Mouse (Mus musculus) fibroblast of lung, adult 2 months (primary cell): Measurements from ENCODE around the gene Olfr173.

Experiments
- DNase-seq: peaks from one replicate; pipeline ENCODE4 v3.0.0-alpha.2; 2011; ENCODE audit warnings: low read depth

Olfr173 gene

DNA sequence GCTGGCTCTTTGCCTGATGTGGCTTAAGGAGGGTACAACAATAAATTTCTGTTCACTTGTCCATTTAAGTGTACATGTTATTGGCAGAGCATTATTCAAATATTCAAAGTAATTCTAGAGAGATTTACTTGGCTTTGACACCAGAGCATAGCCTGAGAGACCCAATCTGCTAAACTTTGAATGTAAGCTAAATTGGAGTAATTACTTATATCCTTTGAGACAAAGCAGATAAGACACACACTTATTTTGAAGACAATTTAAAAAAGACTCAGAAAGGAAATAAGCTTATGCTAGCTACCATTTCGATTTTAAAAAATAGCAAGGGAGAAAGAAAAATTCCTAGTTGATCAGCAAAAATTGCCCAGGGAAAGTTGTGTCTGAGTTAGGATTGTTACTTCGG, at the start of gene Olfr173:
Gene Olfr173, minus strand, starts transcription at position 101 of the 400 bp plus-strand sequence.
- no peak for DNase-seq

- DNase-seq: no peak
Observed at GRCm38 (mm10) chr16:58826732-58827319, 26.8 kb upstream of the Olfr173 start, which contains the start of gene Olfr175-ps1. Olfr175-ps1 (minus strand) TSS chr16:58826782.

DNA sequence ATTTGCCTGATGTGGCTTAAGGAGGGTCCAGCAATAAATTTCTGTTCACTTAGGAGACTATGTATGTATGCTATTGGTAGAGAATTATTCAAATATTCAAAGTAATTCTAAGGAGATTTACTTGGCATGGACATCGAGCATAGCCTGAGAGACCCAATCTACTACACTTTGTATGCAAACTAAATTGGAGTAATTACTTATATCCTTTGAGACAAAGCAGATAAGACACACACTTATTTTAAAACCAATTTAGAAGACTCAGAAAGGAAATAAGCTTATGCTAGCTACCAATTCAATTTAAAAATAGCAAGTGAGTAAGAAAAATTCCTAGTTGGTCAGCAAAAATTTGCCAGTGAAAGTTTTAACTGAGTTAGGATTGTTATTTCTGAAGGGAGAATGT, 37.0 kb downstream of the Olfr173 start, which contains the start of gene Olfr172:
Gene Olfr172, minus strand, starts transcription at position 101 of the 400 bp plus-strand sequence.
- DNase-seq: no peak

DNA sequence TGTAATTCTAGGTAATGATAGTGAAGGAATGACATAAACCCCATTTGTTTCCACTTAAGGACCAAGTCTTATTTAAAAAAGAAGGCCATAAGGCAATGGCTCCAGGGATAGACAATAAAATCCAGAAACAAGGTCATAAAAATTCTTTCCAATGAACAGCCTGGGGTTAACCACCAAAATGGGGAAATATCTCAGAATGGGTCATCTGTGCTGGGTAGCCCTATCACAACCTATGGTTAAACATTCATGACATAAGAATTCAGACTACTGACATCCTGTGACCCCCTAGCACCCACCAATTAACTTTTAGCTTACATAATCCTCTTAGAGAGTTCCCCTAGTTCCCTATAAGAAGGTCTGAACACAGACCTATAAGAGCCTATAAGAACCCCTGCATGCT, 43.9 kb downstream of the Olfr173 start:
- no peak for DNase-seq

DNA sequence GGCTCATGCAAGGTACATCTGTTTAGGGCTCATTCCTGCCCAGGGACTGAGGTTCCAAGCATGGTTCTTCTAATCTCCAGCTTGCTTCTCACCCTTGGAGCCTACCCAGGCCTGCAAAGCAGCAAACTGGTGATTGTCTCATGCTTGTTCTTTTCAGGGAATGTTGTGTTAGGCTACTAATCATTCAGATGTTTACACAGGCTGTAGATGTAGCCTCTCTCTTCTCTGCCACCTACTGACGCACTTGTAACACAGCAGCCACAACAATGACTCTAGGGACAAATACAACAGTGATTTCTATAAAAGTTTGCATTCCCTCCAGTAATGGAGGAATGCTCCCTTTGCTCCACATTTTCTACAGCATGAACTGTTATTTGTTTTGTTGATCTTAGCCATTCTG, 48.8 kb downstream of the Olfr173 start:
- DNase-seq: no peak

DNA sequence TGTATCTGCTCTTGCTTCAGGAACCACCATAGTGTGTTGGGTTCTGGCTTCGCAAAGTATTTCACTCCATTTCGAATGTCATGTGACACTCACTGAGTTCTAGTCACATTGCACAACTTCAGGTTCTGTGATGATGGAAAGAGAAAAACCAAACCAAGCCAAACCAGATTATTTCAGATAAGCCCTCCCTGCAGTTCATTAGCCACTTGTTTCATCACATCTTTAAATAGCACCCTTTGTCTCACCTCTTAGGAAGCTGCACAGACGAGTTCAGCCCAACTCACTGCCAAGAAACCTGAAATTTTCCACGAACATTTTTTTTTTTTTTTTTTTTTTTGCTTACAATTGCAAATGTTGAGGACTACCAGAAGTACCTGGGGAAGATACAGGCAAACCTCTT, 53.4 kb downstream of the Olfr173 start:
- no peak for DNase-seq
